Mouse (Mus musculus): Measurements from ENCODE around the gene Pde7b.

DNA sequence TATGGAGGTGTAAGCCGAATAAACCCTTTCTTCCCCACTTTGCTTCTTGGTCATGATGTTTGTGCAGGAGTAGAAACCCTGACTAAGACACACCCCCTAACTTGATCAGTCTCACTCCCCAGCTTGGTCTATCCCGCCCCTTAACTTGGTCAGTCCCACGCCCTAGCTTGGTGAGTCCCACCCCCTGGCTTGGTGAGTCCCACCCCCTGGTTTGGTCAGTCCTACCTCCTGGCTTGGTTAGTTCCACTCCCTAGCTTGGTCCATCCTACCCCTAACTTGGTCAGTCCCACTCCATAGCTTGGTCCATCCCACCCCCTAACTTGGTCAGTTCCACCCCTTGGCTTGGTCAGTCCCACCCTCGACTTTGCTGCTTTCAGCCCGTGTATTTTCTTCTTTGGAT lies 31.3 kb upstream of the Pde7b start:
- TF ChIP-seq CTCF (IDR thresholded peaks at IDR 0.05; ENCODE audit: low read depth, low read length) = no peak
- no peak for TF ChIP-seq POLR2A (IDR thresholded peaks at IDR 0.05; ENCODE audit: borderline replicate concordance, low read depth, low read length)
